Mouse (Mus musculus) midbrain, embryonic 15.5 days (tissue): ENCODE data around the gene Rpap1. TPM values are rescaled to one million over a fixed set of nuclear protein-coding genes. Genes with fewer than 3 reads are reported as not detected.

Experiments used
- ATAC-seq: fragments of 200-750 bp; cut with Nextera tagmentation; replicated peaks from 2 replicates; pipeline ENCODE4 v1.8.0; 2017; ENCODE audit warnings: moderate TSS enrichment
- H3K27ac ChIP-seq: fragments of 300-500 bp; sonication (generic); 2 replicates; pipeline ENCODE4 v1.5.1; 2015; ENCODE audit warnings: mild to moderate bottlenecking, inconsistent platforms
- H3K27me3 ChIP-seq: fragments of 300-500 bp; sonication (generic); replicated peaks from 2 replicates; pipeline ENCODE4 v1.6.1; 2015; ENCODE audit warnings: inconsistent platforms
- H3K36me3 ChIP-seq: fragments of 300-500 bp; sonication (generic); replicated peaks from 2 replicates; pipeline ENCODE4 v1.6.1; 2015; ENCODE audit warnings: inconsistent platforms
- H3K4me1 ChIP-seq: fragments of 300-500 bp; sonication (generic); 2 replicates; pipeline ENCODE4 v1.6.1; 2015; ENCODE audit warnings: inconsistent platforms
- H3K4me2 ChIP-seq: fragments of 300-500 bp; sonication (generic); 2 replicates; pipeline ENCODE4 v1.6.1; 2015; ENCODE audit warnings: inconsistent platforms, mild to moderate bottlenecking, moderate library complexity
- H3K4me3 ChIP-seq: fragments of 300-500 bp; sonication (generic); 2 replicates; pipeline ENCODE4 v1.5.1; 2015; ENCODE audit warnings: mild to moderate bottlenecking, inconsistent platforms
- H3K9ac ChIP-seq: fragments of 300-500 bp; sonication (generic); 2 replicates; pipeline ENCODE4 v1.6.1; 2015; ENCODE audit warnings: mild to moderate bottlenecking, inconsistent platforms
- H3K9me3 ChIP-seq: fragments of 300-500 bp; sonication (generic); 2 replicates; pipeline ENCODE4 v1.6.1; 2016; ENCODE audit warnings: inconsistent platforms
- WGBS: fragments of 180-500 bp; shearing (Covaris S2); methylation state at CpG from one replicate; pipeline ENCODE4 v1.1.7; 2015; ENCODE audit warnings: mixed read lengths; 5-methylcytosine and 5-hydroxymethylcytosine counted together
- polyA plus RNA-seq: library from polyadenylated mRNA; unstranded; fragments of >200 nt; fragmentation: Nextera tagmentation; extraction: Ambion mirVana; gene quantifications from 2 replicates; pipeline ENCODE4 v1.2.1, GENCODE M21; 2015

The Rpap1 gene
- polyA plus RNA-seq, result 21.3 and 21.6 TPM in 2 replicates

GRCm38 (mm10) chr2:119787206-119787883 lies at the start of gene Rpap1:
Gene Rpap1 (minus strand): TSS chr2:119787537.
- H3K9me3 ChIP-seq, result no peaks in the 10 kb centered on the region
- WGBS, result under 1% methylated on average over 44 of the region's 44 CpGs
- H3K27ac ChIP-seq, result peak within 1 kb of the TSS; percentile 87
- peak within 1 kb of the TSS; percentile 66 for H3K4me3 ChIP-seq
- H3K9ac ChIP-seq, result peak within 1 kb of the TSS; percentile 60
- H3K4me1 ChIP-seq, result peaks cover 13% of the 10 kb centered on the region
- ATAC-seq, result peak; percentile 98
- peak within 1 kb of the TSS; percentile 63 for H3K4me2 ChIP-seq
- no peaks in the 10 kb centered on the region for H3K27me3 ChIP-seq
- H3K36me3 ChIP-seq, result peaks cover 6% of the 10 kb centered on the region; the same call in 1 of the 2 replicates

- no peak for ATAC-seq
- H3K4me3 ChIP-seq, result no peak overlapping the region
- no peaks in the 10 kb centered on the region for H3K4me1 ChIP-seq
- 94% methylated on average over 4 of the region's 4 CpGs for WGBS
- H3K36me3 ChIP-seq, result no peaks in the 10 kb centered on the region
- no peak overlapping the region for H3K4me2 ChIP-seq
- H3K9ac ChIP-seq, result no peak overlapping the region
- H3K27me3 ChIP-seq, result no peaks in the 10 kb centered on the region
- H3K27ac ChIP-seq, result no peak overlapping the region
- no peaks in the 10 kb centered on the region for H3K9me3 ChIP-seq
Measured at GRCm38 (mm10) chr2:119834231-119834630, 46.9 kb upstream of the Rpap1 start.

- no peak overlapping the region for H3K4me3 ChIP-seq
- H3K9ac ChIP-seq, result no peak overlapping the region
- H3K4me1 ChIP-seq, result no peaks in the 10 kb centered on the region
- ATAC-seq, result no peak
- H3K4me2 ChIP-seq, result no peak overlapping the region
- H3K36me3 ChIP-seq, result no peaks in the 10 kb centered on the region
- H3K27me3 ChIP-seq, result no peaks in the 10 kb centered on the region
- no peak overlapping the region for H3K27ac ChIP-seq
- H3K9me3 ChIP-seq, result no peaks in the 10 kb centered on the region
- WGBS, result 85% methylated on average over 2 of the region's 2 CpGs
Measured at GRCm38 (mm10) chr2:119830579-119830978, 43.2 kb upstream of the Rpap1 start.

- 83% methylated on average over 9 of the region's 9 CpGs for WGBS
Measured at GRCm38 (mm10) chr2:119821136-119821535, 33.8 kb upstream of the Rpap1 start.

DNA sequence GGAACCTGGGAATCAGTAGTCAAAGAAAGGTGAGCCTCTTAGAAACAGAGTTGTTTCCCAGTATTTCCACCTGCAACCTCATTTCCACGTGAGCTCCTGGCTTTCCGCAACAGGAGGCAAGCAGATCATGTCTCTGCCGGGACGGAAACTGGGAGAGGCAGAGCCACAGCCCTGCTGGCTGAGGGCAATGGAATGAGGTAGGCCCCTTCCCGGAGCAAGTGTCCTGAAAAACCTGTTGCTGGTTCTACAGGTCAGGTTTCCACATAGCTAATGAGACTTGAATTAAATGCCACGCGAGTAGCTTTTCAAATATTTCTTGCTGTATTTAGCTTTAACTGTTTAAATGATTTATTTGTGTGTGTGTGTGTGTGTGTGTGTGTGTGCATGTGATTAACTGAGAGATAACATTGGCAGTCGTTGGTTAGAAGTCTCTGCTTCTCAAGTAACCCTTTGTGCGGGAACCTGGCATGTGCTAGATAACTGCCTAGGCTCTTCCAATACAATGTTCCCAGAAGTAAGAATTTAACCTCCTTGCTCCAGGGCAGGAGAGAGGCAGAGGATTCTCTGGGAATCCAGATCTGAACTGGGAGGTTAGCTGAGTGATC lies 31.4 kb upstream of the Rpap1 start:
- no peaks in the 10 kb centered on the region for H3K27me3 ChIP-seq
- H3K4me2 ChIP-seq, result no peak overlapping the region
- no peaks in the 10 kb centered on the region for H3K9me3 ChIP-seq
- no peak overlapping the region for H3K4me3 ChIP-seq
- no peaks in the 10 kb centered on the region for H3K4me1 ChIP-seq
- no peak overlapping the region for H3K27ac ChIP-seq
- no peak overlapping the region for H3K9ac ChIP-seq
- 73% methylated on average over 9 of the region's 9 CpGs for WGBS
- H3K36me3 ChIP-seq, result no peaks in the 10 kb centered on the region
- no peak for ATAC-seq

More at GRCm38 (mm10) chr2:119821136-119821535, 33.8 kb upstream of the Rpap1 start:
- no peaks in the 10 kb centered on the region for H3K27me3 ChIP-seq
- no peak overlapping the region for H3K4me3 ChIP-seq
- H3K4me1 ChIP-seq, result no peaks in the 10 kb centered on the region
- no peak overlapping the region for H3K9ac ChIP-seq
- ATAC-seq, result no peak
- no peak overlapping the region for H3K27ac ChIP-seq
- no peak overlapping the region for H3K4me2 ChIP-seq
- no peaks in the 10 kb centered on the region for H3K36me3 ChIP-seq
- no peaks in the 10 kb centered on the region for H3K9me3 ChIP-seq

GRCm38 (mm10) chr2:119817047-119817446 lies 29.7 kb upstream of the Rpap1 start:
- WGBS, result 77% methylated on average over 5 of the region's 5 CpGs
- no peaks in the 10 kb centered on the region for H3K9me3 ChIP-seq
- H3K27me3 ChIP-seq, result no peaks in the 10 kb centered on the region
- no peak overlapping the region for H3K4me2 ChIP-seq
- no peak overlapping the region for H3K9ac ChIP-seq
- peak; percentile 88 for ATAC-seq
- no peak overlapping the region for H3K4me3 ChIP-seq
- H3K27ac ChIP-seq, result no peak overlapping the region
- no peaks in the 10 kb centered on the region for H3K4me1 ChIP-seq
- no peaks in the 10 kb centered on the region for H3K36me3 ChIP-seq

DNA sequence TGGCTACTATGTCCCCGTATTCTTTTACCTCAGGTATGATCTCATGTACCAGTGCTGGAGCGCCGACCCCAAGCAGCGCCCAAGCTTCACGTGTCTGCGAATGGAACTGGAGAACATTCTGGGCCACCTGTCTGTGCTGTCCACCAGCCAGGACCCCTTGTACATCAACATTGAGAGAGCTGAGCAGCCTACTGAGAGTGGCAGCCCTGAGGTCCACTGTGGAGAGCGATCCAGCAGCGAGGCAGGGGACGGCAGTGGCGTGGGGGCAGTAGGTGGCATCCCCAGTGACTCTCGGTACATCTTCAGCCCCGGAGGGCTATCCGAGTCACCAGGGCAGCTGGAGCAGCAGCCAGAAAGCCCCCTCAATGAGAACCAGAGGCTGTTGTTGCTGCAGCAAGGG lies 29.3 kb upstream of the Rpap1 start:
- H3K4me1 ChIP-seq, result no peaks in the 10 kb centered on the region
- no peak overlapping the region for H3K4me2 ChIP-seq
- no peak overlapping the region for H3K9ac ChIP-seq
- no peak for ATAC-seq
- WGBS, result 93% methylated on average over 13 of the region's 13 CpGs
- no peak overlapping the region for H3K4me3 ChIP-seq
- H3K9me3 ChIP-seq, result no peaks in the 10 kb centered on the region
- no peaks in the 10 kb centered on the region for H3K27me3 ChIP-seq
- H3K27ac ChIP-seq, result no peak overlapping the region
- no peaks in the 10 kb centered on the region for H3K36me3 ChIP-seq

GRCm38 (mm10) chr2:119814376-119814933 lies 27.1 kb upstream of the Rpap1 start:
- Histone ChIP-seq H3K27ac (no peak overlapping the region), H3K4me1 (no peaks in the 10 kb centered on the region), H3K9ac (no peak overlapping the region), H3K36me3 (no peaks in the 10 kb centered on the region), H3K4me3 (no peak overlapping the region), H3K9me3 (no peaks in the 10 kb centered on the region), H3K4me2 (no peak overlapping the region), H3K27me3 (no peaks in the 10 kb centered on the region)
- no peak for ATAC-seq
- WGBS, result 69% methylated on average over 7 of the region's 7 CpGs

- no peak for ATAC-seq
- Histone ChIP-seq H3K4me1 (no peaks in the 10 kb centered on the region), H3K27ac (no peak overlapping the region), H3K27me3 (no peaks in the 10 kb centered on the region), H3K9ac (no peak overlapping the region), H3K4me2 (no peak overlapping the region), H3K36me3 (no peaks in the 10 kb centered on the region), H3K9me3 (no peaks in the 10 kb centered on the region), H3K4me3 (no peak overlapping the region)
- 89% methylated on average over 14 of the region's 14 CpGs for WGBS
Measured at GRCm38 (mm10) chr2:119811490-119812146, 24.3 kb upstream of the Rpap1 start.

DNA sequence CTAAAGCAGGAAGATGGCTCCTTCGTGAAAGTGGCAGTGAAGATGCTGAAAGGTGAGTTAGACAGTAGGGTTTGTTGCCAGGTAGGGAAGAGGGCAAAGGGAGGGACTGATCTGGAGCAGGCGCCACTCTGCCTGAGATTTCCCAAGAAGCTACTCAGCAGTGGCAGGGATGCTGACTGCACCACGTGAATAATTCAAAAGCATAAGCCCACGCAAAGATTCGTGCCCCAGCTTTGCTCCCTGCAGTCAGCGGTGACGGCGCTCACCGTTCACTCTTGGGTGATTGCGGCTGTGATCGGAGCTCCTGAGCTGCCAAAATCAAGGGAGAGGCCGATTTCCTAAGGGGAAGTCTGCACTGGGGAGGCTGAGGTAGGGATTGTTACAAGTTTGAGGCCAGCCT lies 23.6 kb upstream of the Rpap1 start:
- Histone ChIP-seq H3K4me1 (no peaks in the 10 kb centered on the region), H3K9ac (no peak overlapping the region), H3K4me2 (no peak overlapping the region), H3K27ac (no peak overlapping the region), H3K4me3 (no peak overlapping the region), H3K27me3 (no peaks in the 10 kb centered on the region), H3K36me3 (no peaks in the 10 kb centered on the region), H3K9me3 (no peaks in the 10 kb centered on the region)
- ATAC-seq, result no peak
- 68% methylated on average over 12 of the region's 12 CpGs for WGBS

DNA sequence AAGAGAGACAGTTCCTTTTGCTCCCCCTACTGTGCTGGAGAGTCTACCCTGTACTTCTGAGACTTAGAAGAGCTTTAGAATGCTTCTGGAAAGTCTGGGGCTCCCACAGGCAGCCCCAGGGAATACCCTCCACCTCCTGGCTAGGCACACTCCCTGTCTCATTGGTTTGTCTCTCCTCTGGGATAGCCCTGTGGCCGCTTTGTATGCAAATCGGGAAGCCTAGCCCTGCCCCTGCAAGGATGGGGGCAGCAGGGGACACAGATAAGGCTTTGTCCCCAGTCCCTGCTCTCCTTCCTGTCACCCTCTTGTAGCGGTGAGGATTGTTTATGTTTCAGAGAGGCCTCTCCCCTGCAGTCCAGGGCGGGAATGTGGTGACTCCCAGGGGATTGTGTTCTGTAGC lies 21.5 kb upstream of the Rpap1 start:
- WGBS, result 51% methylated on average over 4 of the region's 4 CpGs

GRCm38 (mm10) chr2:119808438-119808837 lies 21.1 kb upstream of the Rpap1 start:
- H3K4me3 ChIP-seq, result no peak overlapping the region
- no peaks in the 10 kb centered on the region for H3K36me3 ChIP-seq
- ATAC-seq, result no peak
- H3K27me3 ChIP-seq, result no peaks in the 10 kb centered on the region
- H3K27ac ChIP-seq, result no peak overlapping the region
- H3K9ac ChIP-seq, result no peak overlapping the region
- WGBS, result 38% methylated on average over 4 of the region's 4 CpGs
- no peak overlapping the region for H3K4me2 ChIP-seq
- H3K9me3 ChIP-seq, result no peaks in the 10 kb centered on the region
- H3K4me1 ChIP-seq, result peaks cover 17% of the 10 kb centered on the region

More for the DNA sequence above, 21.5 kb upstream of the Rpap1 start:
- Histone ChIP-seq H3K4me3 (no peak overlapping the region), H3K4me2 (no peak overlapping the region), H3K36me3 (no peaks in the 10 kb centered on the region), H3K27me3 (no peaks in the 10 kb centered on the region), H3K9ac (no peak overlapping the region), H3K4me1 (peaks cover 13% of the 10 kb centered on the region), H3K27ac (no peak overlapping the region), H3K9me3 (no peaks in the 10 kb centered on the region)
- ATAC-seq, result no peak
